Mouse (Mus musculus): ENCODE measurements around the gene Gstm1. TPM values are rescaled to one million over a fixed set of nuclear protein-coding genes. Genes with fewer than 3 reads are reported as not detected.
"Not testable (repeated sequence)": the region's sequence is repeated elsewhere in the genome, so short reads cannot be mapped to it uniquely, and the experiment has no call there.

The Gstm1 gene
- polyA plus RNA-seq, 1 experiment, result 38.5 TPM

DNA sequence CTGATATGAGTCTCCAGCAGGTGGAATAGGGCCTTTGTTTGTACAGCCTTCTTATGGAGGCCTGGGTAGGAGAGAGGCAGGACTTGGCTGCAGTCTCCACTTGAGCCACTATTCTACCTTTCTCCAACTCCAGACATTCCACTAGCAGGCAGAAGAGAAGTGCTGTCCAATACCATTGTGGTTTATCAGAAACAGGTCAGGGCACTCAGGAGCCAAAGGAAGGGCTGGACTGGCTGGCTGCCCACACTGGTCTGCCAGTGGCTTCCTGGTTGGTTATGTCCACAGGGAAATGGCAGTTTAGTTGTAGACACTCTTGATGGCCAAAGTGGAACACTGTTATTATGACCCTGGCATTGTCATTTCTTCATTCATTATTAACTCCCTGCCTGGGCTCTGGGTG lies 14.3 kb upstream of the Gstm1 start:
- no peak for DNase-seq (ENCODE audit: low read depth)
- TF ChIP-seq CTCF (IDR thresholded peaks at IDR 0.05; ENCODE audit: borderline replicate concordance, extremely low read depth, insufficient read depth, insufficient read length), result no peak
- no peak for TF ChIP-seq POLR2A (IDR thresholded peaks at IDR 0.05; ENCODE audit: borderline replicate concordance, extremely low read depth, insufficient read depth, insufficient read length, poor library complexity, severe bottlenecking)

- no peak for DNase-seq (ENCODE audit: low read depth)
- TF ChIP-seq CTCF (IDR thresholded peaks at IDR 0.05; ENCODE audit: borderline replicate concordance, extremely low read depth, insufficient read depth, insufficient read length) (no peak), POLR2A (IDR thresholded peaks at IDR 0.05; ENCODE audit: borderline replicate concordance, extremely low read depth, insufficient read depth, insufficient read length, poor library complexity, severe bottlenecking) (no peak)
Observed at GRCm38 (mm10) chr3:108028641-108029365, 11.0 kb upstream of the Gstm1 start.

GRCm38 (mm10) chr3:108026597-108026996 lies 8.8 kb upstream of the Gstm1 start:
- no peak for DNase-seq (ENCODE audit: low read depth)
- TF ChIP-seq CTCF (IDR thresholded peaks at IDR 0.05; ENCODE audit: borderline replicate concordance, extremely low read depth, insufficient read depth, insufficient read length) (no peak), POLR2A (IDR thresholded peaks at IDR 0.05; ENCODE audit: borderline replicate concordance, extremely low read depth, insufficient read depth, insufficient read length, poor library complexity, severe bottlenecking) (no peak)

DNA sequence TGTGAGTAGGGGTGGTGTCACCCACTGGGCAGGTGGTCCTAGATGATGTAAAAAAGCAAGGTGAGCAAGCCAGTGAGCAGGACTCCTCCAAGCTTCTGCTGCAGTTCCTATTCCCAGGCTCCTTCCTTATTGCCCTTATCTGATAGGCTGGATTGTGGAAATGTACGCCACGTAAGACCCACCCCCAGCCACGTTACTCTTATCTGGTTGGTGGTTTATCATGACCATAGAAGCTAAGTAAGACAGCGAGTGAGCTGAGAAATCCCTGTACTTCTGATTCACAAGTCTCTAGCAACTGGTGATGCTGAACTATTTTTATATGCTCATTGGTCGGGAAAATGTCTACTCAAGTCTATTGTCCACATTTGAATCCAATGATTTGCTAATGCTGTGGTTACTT lies 8.3 kb upstream of the Gstm1 start:
- no peak for DNase-seq (ENCODE audit: low read depth)
- TF ChIP-seq POLR2A (IDR thresholded peaks at IDR 0.05; ENCODE audit: borderline replicate concordance, extremely low read depth, insufficient read depth, insufficient read length, poor library complexity, severe bottlenecking) (no peak), CTCF (IDR thresholded peaks at IDR 0.05; ENCODE audit: borderline replicate concordance, extremely low read depth, insufficient read depth, insufficient read length) (no peak)

DNA sequence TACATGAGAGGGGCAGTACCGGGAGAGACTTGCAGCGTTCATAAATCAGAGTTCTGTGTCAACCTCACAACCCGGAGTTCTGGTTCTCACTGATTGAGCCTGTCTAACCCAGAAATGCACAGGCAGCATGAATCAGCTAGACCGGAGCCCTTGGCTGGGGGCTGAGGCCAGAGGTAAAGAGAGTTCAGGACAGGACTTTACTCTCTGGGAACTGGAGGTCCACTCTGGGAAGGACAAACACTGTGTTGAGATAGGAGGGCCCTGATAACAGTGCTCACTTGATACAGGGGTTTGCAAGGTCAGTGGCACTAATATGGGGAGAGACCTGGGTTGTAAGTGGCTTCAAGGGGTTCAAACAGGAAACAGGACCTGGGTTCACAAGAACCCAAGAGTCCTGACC lies 7.5 kb upstream of the Gstm1 start:
- DNase-seq (ENCODE audit: low read depth), result no peak
- TF ChIP-seq POLR2A (IDR thresholded peaks at IDR 0.05; ENCODE audit: borderline replicate concordance, extremely low read depth, insufficient read depth, insufficient read length, poor library complexity, severe bottlenecking), result no peak
- TF ChIP-seq CTCF (IDR thresholded peaks at IDR 0.05; ENCODE audit: borderline replicate concordance, extremely low read depth, insufficient read depth, insufficient read length), result no peak

GRCm38 (mm10) chr3:108022650-108023049 lies 4.9 kb upstream of the Gstm1 start:
- DNase-seq (ENCODE audit: low read depth), result no peak
- TF ChIP-seq POLR2A (IDR thresholded peaks at IDR 0.05; ENCODE audit: borderline replicate concordance, extremely low read depth, insufficient read depth, insufficient read length, poor library complexity, severe bottlenecking) (no peak), CTCF (IDR thresholded peaks at IDR 0.05; ENCODE audit: borderline replicate concordance, extremely low read depth, insufficient read depth, insufficient read length) (no peak)

- DNase-seq (ENCODE audit: low read depth), result not testable (repeated sequence)
Observed at GRCm38 (mm10) chr3:108020351-108021022, 2.7 kb upstream of the Gstm1 start.

GRCm38 (mm10) chr3:108019226-108019625 lies 1.5 kb upstream of the Gstm1 start:
- not testable (repeated sequence) for DNase-seq (ENCODE audit: low read depth)

- TF ChIP-seq POLR2A (IDR thresholded peaks at IDR 0.05; ENCODE audit: borderline replicate concordance, extremely low read depth, insufficient read depth, insufficient read length, poor library complexity, severe bottlenecking), result no peak
- no peak for TF ChIP-seq CTCF (IDR thresholded peaks at IDR 0.05; ENCODE audit: borderline replicate concordance, extremely low read depth, insufficient read depth, insufficient read length)
- peak; percentile 9 for DNase-seq (ENCODE audit: low read depth)
Observed at GRCm38 (mm10) chr3:108018190-108018820, 532 bp upstream of the Gstm1 start.

DNA sequence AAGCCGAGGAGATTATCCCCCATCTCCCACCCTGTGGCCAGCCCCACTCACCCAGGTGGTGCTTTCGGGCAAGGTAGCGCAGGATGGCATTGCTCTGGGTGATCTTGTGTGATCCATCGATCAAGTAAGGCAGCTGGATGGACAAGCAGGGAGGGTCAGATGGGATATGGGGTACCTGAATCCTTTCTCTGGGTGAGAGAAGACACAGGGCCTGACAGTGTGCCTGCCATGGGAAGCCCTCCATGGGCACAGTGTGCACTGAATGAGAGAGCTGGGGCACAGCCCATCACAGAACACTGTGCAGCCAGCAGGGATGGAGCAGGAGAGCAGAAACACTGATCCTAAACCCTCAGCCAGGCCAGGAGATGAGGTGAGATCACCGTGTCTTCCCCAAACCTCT lies 1.3 kb downstream of the Gstm1 start:
- not testable (repeated sequence) for DNase-seq (ENCODE audit: low read depth)

DNA sequence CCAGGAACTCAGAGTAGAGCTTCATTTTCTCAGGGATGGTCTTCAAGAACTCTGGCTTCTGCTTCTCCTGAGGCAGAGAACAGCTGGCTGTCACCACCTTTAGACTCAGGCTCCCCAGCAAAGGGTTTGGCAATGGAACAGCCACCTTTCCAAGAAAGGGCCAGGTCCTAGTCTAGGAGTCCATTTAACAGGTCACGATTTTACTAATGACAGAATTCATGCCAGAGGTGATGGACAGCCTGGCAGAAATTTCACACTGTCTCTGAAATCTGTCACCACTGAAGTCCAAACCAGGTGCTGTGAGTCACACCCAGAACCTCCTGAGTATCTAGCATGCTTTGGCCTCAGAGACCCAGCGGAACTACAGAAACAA lies 2.8 kb downstream of the Gstm1 start:
- no peak for DNase-seq (ENCODE audit: low read depth)
- no peak for TF ChIP-seq CTCF (IDR thresholded peaks at IDR 0.05; ENCODE audit: borderline replicate concordance, extremely low read depth, insufficient read depth, insufficient read length)
- TF ChIP-seq POLR2A (IDR thresholded peaks at IDR 0.05; ENCODE audit: borderline replicate concordance, extremely low read depth, insufficient read depth, insufficient read length, poor library complexity, severe bottlenecking), result no peak

DNA sequence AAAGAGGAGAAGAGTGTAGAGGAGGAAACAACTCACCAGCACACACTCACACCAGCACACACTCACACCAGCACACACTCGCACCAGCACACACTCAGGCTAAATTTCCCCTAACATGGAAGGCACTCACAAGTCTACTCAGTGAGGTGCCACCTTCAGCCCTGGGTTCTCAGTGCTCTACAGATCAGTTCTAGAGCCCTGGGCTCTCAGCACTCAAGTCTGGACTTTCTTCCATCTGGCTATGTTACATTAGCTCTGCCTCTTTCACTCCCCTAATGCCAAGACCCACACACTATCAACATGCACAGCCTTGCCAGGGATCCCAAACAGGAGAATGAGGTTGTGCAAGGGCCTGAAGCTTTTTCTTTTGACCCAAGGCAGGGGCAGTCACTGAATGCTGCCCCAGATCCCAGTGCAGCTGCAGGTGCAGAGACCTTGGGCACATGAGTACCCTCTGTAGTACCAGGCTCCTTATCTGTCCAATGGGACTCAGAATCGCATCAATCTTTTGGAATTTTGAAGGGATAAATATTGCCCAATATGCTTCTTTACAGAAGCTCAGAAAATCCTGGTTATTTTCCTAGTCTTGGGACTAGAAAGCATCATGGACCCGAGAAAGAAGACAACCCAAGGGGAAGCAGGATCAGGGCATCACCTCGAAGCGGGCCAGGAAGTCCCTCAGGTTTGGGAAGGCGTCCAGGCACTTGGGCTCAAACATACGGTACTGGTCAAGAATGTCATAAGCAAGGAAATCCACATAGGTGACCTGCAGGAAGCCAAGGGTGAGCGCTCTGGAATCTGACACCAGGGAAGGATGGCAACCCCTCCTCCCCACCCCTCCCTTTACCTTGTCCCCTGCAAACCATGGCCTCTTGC lies 3.4 kb downstream of the Gstm1 start:
- no peak for TF ChIP-seq POLR2A (IDR thresholded peaks at IDR 0.05; ENCODE audit: borderline replicate concordance, extremely low read depth, insufficient read depth, insufficient read length, poor library complexity, severe bottlenecking)
- no peak for TF ChIP-seq CTCF (IDR thresholded peaks at IDR 0.05; ENCODE audit: borderline replicate concordance, extremely low read depth, insufficient read depth, insufficient read length)
- DNase-seq (ENCODE audit: low read depth), result no peak

Measured in brain, embryonic 14.5 days (tissue).